Mouse (Mus musculus) heart, embryonic 11.5 days (tissue): ENCODE data around the gene Slc36a3. TPM values are rescaled to one million over a fixed set of nuclear protein-coding genes. Genes with fewer than 3 reads are reported as not detected.
A peak's percentile ranks its signal among the peaks of the same experiment; 100 is the strongest.
"Not testable (repeated sequence)": the region's sequence is repeated elsewhere in the genome, so short reads cannot be mapped to it uniquely, and the experiment has no call there.

Source experiments
- ATAC-seq: fragments of 200-750 bp; cut with Nextera tagmentation; replicated peaks from 2 replicates; pipeline ENCODE4 v1.8.0; 2017; ENCODE audit warnings: moderate library complexity; ENCODE audit not compliant: insufficient number of reproducible peaks, low FRiP score, low TSS enrichment
- H3K27ac ChIP-seq: fragments of 300-500 bp; sonication (generic); 2 replicates; pipeline ENCODE4 v1.5.1; 2014; ENCODE audit warnings: mild to moderate bottlenecking, low read depth, low read length
- H3K27me3 ChIP-seq: fragments of 300-500 bp; sonication (generic); 2 replicates; pipeline ENCODE4 v1.6.1; 2014; ENCODE audit warnings: mild to moderate bottlenecking, low read length, mixed read lengths; ENCODE audit not compliant: control insufficient read depth, insufficient read depth
- H3K36me3 ChIP-seq: fragments of 300-500 bp; sonication (generic); 2 replicates; pipeline ENCODE4 v1.6.1; 2014; ENCODE audit warnings: mild to moderate bottlenecking, low read length, moderate library complexity, mixed read lengths; ENCODE audit not compliant: control insufficient read depth, insufficient read depth
- H3K4me1 ChIP-seq: fragments of 300-500 bp; sonication (generic); 2 replicates; pipeline ENCODE4 v1.6.1; 2014; ENCODE audit warnings: low read length; ENCODE audit not compliant: control insufficient read depth, insufficient read depth
- H3K4me2 ChIP-seq: fragments of 300-500 bp; sonication (generic); 2 replicates; pipeline ENCODE4 v1.6.1; 2014; ENCODE audit warnings: mild to moderate bottlenecking, moderate library complexity
- H3K4me3 ChIP-seq: fragments of 300-500 bp; sonication (generic); 2 replicates; pipeline ENCODE4 v1.5.1; 2014; ENCODE audit warnings: low read depth, low read length
- H3K9ac ChIP-seq: fragments of 300-500 bp; sonication (generic); 2 replicates; pipeline ENCODE4 v1.6.1; 2014; ENCODE audit warnings: mild to moderate bottlenecking, low read depth, low read length, moderate library complexity
- H3K9me3 ChIP-seq: fragments of 300-500 bp; sonication (generic); replicated peaks from 2 replicates; pipeline ENCODE4 v1.6.1; 2016; ENCODE audit warnings: low read length; ENCODE audit not compliant: control insufficient read depth
- WGBS: fragments of 180-500 bp; shearing (Covaris S2); extraction: QIAGEN DNeasy Blood & Tissue Kit; methylation state at CpG from one replicate; pipeline ENCODE4 v1.1.7; 2014; ENCODE audit not compliant: insufficient replicate concordance; 5-methylcytosine and 5-hydroxymethylcytosine counted together
- polyA plus RNA-seq: library from polyadenylated mRNA; unstranded; fragments of >200 nt; fragmentation: Nextera tagmentation; extraction: Ambion mirVana; gene quantifications from 2 replicates; pipeline ENCODE4 v1.2.1, GENCODE M21; 2014

The Slc36a3 gene
- polyA plus RNA-seq, 1 experiment from 2014 or later: not detected

DNA sequence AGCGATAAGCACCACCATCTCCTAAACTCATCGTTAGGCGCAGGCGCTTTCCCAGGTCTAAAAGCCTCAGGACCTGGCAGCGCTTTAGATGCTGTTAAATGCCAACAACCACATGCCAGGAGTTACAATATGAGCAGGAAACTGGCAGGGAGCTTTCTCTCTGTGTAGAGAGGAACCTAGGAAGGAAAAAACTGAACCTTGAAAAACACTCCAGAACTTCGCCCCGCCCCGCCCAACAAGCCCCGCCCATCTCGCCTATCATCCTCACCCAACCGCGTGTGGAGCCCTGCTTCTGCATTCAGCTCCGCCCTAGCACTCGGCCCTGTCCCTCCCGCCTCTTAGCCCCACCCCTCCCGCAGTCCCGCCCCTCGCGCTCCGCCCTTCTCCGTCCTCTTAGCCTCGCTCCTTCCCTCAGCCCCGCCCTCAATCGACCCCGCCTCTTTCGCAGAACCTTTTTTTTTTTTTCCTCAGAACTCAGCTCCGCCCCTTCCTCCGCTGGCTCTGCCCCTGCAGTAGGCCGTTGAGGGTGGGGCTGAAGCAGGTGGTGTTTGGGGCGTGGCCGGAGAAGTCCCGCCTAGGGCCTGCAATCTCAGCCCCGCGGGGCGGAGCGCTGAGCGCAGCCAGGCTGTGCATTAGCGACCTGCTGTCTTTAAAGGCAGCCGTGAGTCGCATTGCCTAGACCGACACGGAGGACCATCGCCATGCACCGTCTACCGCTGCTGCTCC lies 53.9 kb downstream of the Slc36a3 start, which contains the start of gene Gm2a:
Gene Gm2a, plus strand, starts transcription at position 653 of the 726 bp plus-strand sequence.
- peak within 1 kb of the TSS; percentile 83 for H3K4me2 ChIP-seq
- peak within 1 kb of the TSS; percentile 73 for H3K9ac ChIP-seq
- 3% methylated on average over 43 of the region's 45 CpGs for WGBS
- H3K27me3 ChIP-seq: no peaks in the 10 kb centered on the region
- H3K27ac ChIP-seq: peak within 1 kb of the TSS; percentile 62; the same call in 1 of the 2 replicates
- H3K4me3 ChIP-seq: peak within 1 kb of the TSS; percentile 57
- no peaks in the 10 kb centered on the region for H3K9me3 ChIP-seq
- H3K36me3 ChIP-seq: no peaks in the 10 kb centered on the region
- peaks cover 5% of the 10 kb centered on the region for H3K4me1 ChIP-seq
- ATAC-seq: peak; percentile 93

DNA sequence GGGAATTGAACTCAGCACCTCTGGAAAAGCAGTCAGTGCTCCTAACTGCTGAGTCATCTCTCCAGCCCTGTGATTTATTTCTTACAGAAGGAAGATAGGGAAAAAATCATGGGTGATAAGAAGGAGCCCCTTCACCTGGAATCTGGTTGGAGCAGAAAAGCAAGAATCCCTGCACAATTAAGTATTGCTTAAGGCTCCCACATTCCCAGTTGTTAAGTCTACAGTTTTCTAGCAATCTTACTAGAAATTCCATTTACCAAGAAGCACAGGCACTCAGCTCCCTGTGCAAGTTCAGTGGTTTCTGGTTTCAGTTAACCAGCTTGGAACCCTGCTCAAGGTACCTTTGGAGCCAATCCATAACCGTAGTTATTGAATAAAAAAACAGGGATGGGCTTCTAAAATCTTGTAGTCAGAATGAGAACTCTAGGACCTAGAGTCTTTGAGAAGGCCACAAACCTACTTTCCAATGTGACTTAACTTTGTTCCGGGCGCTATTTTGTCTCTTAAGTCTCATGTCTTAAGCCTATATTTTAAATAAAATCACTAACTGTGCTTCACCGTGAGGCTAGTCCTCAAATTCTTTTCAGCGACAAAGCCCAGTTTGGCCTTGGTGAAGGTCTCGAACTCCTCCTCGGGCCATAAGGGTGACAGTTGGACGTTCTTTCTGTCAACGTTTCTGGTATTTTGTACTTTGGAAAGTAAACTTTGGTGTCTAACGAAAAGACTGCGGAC lies 54.6 kb downstream of the Slc36a3 start:
- 28% methylated on average over 11 of the region's 11 CpGs for WGBS
- H3K4me2 ChIP-seq: peak overlapping the region; percentile 62
- peaks cover 5% of the 10 kb centered on the region for H3K4me1 ChIP-seq
- H3K36me3 ChIP-seq: no peaks in the 10 kb centered on the region
- peak overlapping the region; percentile 57; the same call in 1 of the 2 replicates for H3K27ac ChIP-seq
- no peaks in the 10 kb centered on the region for H3K9me3 ChIP-seq
- peak overlapping the region; percentile 36 for H3K4me3 ChIP-seq
- peak overlapping the region; percentile 50; the same call in 1 of the 2 replicates for H3K9ac ChIP-seq
- no peaks in the 10 kb centered on the region for H3K27me3 ChIP-seq
- no peak for ATAC-seq

DNA sequence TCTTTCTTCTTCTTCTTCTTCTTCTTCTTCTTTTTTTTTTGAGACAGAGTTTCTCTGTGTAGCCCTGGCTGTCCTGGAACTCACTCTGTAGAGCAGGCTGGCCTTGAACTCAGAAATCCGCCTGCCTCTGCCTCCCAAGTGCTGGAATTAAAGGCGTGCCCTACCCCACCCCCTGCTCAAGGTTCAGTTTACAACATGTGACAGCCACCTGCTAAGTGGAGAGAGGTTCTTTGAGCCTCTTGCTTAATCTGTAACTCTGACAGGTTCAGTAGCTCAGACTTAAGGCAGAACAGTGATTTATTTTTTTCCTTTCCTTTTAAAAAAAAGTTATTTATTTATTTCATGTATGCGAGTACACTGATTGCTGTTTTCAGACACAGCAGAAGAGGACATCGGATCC lies 55.2 kb downstream of the Slc36a3 start:
- not testable (repeated sequence) for H3K9ac ChIP-seq, H3K36me3 ChIP-seq, H3K27me3 ChIP-seq, ATAC-seq, H3K4me2 ChIP-seq, H3K27ac ChIP-seq, H3K4me1 ChIP-seq, H3K9me3 ChIP-seq, H3K4me3 ChIP-seq
- WGBS: 76% methylated on average over 4 of the region's 4 CpGs

DNA sequence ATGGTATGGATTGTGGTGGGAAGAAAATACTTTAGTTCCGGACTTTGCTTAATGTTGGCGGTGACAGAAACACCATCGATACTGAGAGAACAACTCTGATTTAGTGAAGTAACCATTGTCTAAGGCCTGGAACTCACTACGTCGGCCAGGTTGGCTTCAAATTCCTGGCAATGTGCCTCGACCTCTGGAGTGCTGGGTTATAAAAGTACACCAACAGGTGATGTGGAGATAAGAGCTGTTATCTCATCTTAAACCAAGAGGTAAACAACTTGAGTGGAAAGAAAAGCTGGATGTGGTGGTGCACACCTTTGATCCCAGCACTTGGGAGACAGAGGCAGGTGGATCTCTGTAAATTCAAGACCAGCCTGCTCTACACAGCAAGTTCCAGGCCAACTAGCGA lies 58.4 kb downstream of the Slc36a3 start:
- no peaks in the 10 kb centered on the region for H3K9me3 ChIP-seq
- H3K27me3 ChIP-seq: no peaks in the 10 kb centered on the region
- no peak for ATAC-seq
- H3K9ac ChIP-seq: no peak overlapping the region
- H3K4me3 ChIP-seq: no peak overlapping the region
- H3K4me1 ChIP-seq: no peaks in the 10 kb centered on the region; the same call in 1 of the 2 replicates
- 70% methylated on average over 7 of the region's 7 CpGs for WGBS
- no peak overlapping the region for H3K4me2 ChIP-seq
- no peaks in the 10 kb centered on the region for H3K36me3 ChIP-seq
- H3K27ac ChIP-seq: no peak overlapping the region

DNA sequence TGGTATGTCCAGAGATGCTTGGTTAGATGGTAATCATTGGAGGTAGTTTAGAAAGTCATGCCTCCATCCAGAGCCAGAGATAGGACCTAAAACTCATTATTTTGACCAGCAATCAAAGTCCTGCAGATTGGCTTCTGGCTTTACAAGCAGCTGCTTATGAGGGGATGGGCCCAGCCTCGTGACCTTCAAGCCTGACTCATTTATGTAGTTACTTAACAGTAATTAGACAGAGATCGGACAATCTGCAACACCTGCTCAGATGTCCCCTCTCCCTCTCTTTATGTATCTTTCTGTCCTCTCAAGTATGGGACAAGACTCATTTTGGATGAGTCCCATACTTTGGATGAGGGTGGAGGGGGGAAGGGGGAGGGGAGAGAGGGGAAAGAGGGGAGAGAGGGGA lies 61.6 kb downstream of the Slc36a3 start:
- Histone ChIP-seq H3K27ac (no peak overlapping the region), H3K4me3 (no peak overlapping the region), H3K9ac (no peak overlapping the region), H3K27me3 (no peaks in the 10 kb centered on the region), H3K9me3 (no peaks in the 10 kb centered on the region), H3K4me1 (no peaks in the 10 kb centered on the region), H3K36me3 (no peaks in the 10 kb centered on the region), H3K4me2 (no peak overlapping the region)
- no peak for ATAC-seq
- WGBS: 73% methylated on average over 2 of the region's 2 CpGs

DNA sequence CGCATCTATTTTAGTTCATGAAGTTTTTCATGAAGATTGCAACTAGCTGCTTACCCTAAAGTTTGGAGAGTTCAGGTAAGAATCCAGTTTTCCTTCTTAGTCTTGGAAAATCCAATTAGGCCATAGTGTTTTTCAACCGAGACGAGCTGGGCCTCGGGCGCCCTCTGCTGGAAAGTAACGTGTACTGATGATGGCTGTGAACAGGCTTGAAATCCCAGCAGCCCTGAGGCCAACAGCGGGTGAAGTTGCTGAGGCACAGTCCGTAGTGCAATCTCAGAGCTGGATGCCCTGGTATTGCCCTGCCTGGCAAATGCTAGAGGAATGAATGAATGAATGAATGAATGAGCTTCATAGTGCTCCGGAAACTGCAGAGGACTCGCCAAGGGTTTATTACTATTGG lies 64.5 kb downstream of the Slc36a3 start:
- no peak overlapping the region for H3K4me3 ChIP-seq
- no peaks in the 10 kb centered on the region for H3K27me3 ChIP-seq
- H3K9ac ChIP-seq: peak overlapping the region; percentile 16; the same call in 1 of the 2 replicates
- 0 out of 2 replicates have a peak, but pooled peaks cover 1% of the 10 kb centered on the region for H3K9me3 ChIP-seq
- no peak for ATAC-seq
- no peaks in the 10 kb centered on the region for H3K4me1 ChIP-seq
- peak overlapping the region; percentile 46 for H3K27ac ChIP-seq
- H3K4me2 ChIP-seq: peak overlapping the region; percentile 34
- H3K36me3 ChIP-seq: no peaks in the 10 kb centered on the region
- 5% methylated on average over 10 of the region's 10 CpGs for WGBS

DNA sequence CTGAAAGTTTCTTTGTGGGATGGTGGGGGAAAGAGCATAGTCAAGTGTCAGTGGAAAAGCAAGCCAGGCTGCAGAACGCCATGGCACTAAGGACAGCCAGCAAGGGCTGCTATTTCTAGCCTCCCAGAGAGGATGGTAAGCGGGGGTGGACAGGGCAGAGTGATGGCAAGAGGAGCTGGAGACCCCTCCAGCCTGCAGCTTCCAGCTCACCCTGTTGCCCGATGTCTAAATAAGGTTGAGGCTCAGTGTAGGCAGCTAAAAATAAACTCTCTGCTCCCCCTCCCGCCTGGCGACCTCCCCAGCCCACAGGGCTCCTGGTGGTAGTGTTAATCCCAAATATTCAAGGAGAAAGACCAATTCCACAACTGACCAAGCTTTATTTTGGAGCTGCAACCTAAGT lies 66.1 kb downstream of the Slc36a3 start:
- peak; percentile 61 for ATAC-seq
- H3K27ac ChIP-seq: peak overlapping the region; percentile 83
- 0 out of 2 replicates have a peak overlapping the region, but pooled peaks have one; percentile 4 for H3K4me2 ChIP-seq
- 20% methylated on average over 5 of the region's 5 CpGs for WGBS
- H3K4me1 ChIP-seq: no peaks in the 10 kb centered on the region
- H3K4me3 ChIP-seq: no peak overlapping the region
- 0 out of 2 replicates have a peak, but pooled peaks cover 2% of the 10 kb centered on the region for H3K9me3 ChIP-seq
- H3K36me3 ChIP-seq: no peaks in the 10 kb centered on the region
- H3K9ac ChIP-seq: peak overlapping the region; percentile 34; the same call in 1 of the 2 replicates
- no peaks in the 10 kb centered on the region for H3K27me3 ChIP-seq

DNA sequence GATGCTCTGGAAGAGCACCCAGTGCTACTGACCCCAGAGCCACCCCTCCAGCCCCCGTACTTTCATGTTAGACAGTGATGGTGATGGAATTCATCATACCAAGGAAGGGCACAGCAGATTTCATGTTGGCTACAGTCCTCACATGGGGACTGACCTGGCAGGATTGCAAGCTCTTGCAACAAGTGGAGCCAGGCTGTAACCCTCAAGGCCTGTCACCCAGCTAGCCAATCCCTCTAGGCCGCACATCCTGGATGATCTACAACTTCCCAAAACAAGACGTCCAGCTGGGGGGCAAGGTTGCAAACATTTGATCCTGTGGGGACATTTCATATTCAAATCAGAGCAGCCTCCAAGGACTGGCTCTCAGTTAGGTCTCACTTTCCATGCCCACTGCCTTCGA lies 66.9 kb downstream of the Slc36a3 start:
- no peaks in the 10 kb centered on the region for H3K4me1 ChIP-seq
- H3K4me2 ChIP-seq: no peak overlapping the region
- no peaks in the 10 kb centered on the region for H3K36me3 ChIP-seq
- 60% methylated on average over 4 of the region's 4 CpGs for whole genome bisulfite sequencing
- H3K27ac ChIP-seq: peak overlapping the region; percentile 83
- no peak overlapping the region for H3K9ac ChIP-seq
- ATAC-seq: no peak
- 0 out of 2 replicates have a peak, but pooled peaks cover 2% of the 10 kb centered on the region for H3K9me3 ChIP-seq
- no peaks in the 10 kb centered on the region for H3K27me3 ChIP-seq
- H3K4me3 ChIP-seq: no peak overlapping the region
